Mouse (Mus musculus) A20 (cell line): ENCODE measurements at regions not wholly inside any gene's neighbourhood (a gene's known extent, or its start where the extent isn't known, plus 50 kb on each side); places are given as distances from the start of the nearest gene placed in this dataset.

Experiments used
- DNase-seq: peaks from one replicate; pipeline ENCODE4 v3.0.0-alpha.2; 2011; ENCODE audit warnings: low read depth, low spot score

GRCm38 (mm10) chr9:12692329-12692728, 553.3 kb downstream of the Jrkl start:
- DNase-seq = peak; percentile 41

GRCm38 (mm10) chr9:12690948-12691279, 554.7 kb downstream of the Jrkl start:
- DNase-seq = no peak

- no peak for DNase-seq
Observed at GRCm38 (mm10) chr9:12690182-12690947, 555.3 kb downstream of the Jrkl start.
